Mouse (Mus musculus): ENCODE data around the gene Bcan.
A peak's percentile ranks its signal among the peaks of the same experiment; 100 is the strongest.

GRCm38 (mm10) chr3:88027434-88028186, 27.6 kb upstream of the Bcan start, which contains the start of gene Hapln2:
- TF ChIP-seq EP300 (IDR thresholded peaks at IDR 0.05; ENCODE audit: low read depth) (no peak), CTCF (IDR thresholded peaks at IDR 0.05; ENCODE audit: low read depth) (peak; percentile 70)

Data from liver, postnatal 0 days (tissue).